Mouse (Mus musculus) liver, embryonic 14.5 days (tissue): ENCODE measurements around the gene Elf5. TPM values are rescaled to one million over a fixed set of nuclear protein-coding genes. Genes with fewer than 3 reads are reported as not detected.

Experiments used
- ATAC-seq: fragments of 200-750 bp; cut with Nextera tagmentation; 2 replicates; pipeline ENCODE4 v1.8.0; 2017; ENCODE audit warnings: moderate number of reproducible peaks, mild to moderate bottlenecking, moderate library complexity; ENCODE audit not compliant: insufficient read depth
- DNase-seq, 3 experiments: peaks; one replicate each; pipeline ENCODE4 v3.0.0-alpha.2; 2012 to 2013; ENCODE audit warnings: low read depth in 3 of 3, low spot score in 3 of 3
- H3K27ac ChIP-seq: fragments of 300-500 bp; sonication (generic); 2 replicates; pipeline ENCODE4 v1.5.1; 2014; ENCODE audit warnings: moderate library complexity, mild to moderate bottlenecking, control low read depth, inconsistent platforms
- H3K27me3 ChIP-seq: fragments of 300-500 bp; sonication (generic); 2 replicates; pipeline ENCODE4 v1.6.1; 2014; ENCODE audit warnings: mild to moderate bottlenecking, low read length, moderate library complexity; ENCODE audit not compliant: control insufficient read depth, insufficient read depth
- H3K36me3 ChIP-seq: fragments of 300-500 bp; sonication (generic); replicated peaks from 2 replicates; pipeline ENCODE4 v1.6.1; 2014; ENCODE audit warnings: low read depth; ENCODE audit not compliant: control insufficient read depth, insufficient read depth
- H3K4me1 ChIP-seq, 2 experiments: fragments of 200-500 bp in 1 of 2; fragments of 300-500 bp in 1 of 2; sonication (generic) in 1 of 2; replicated peaks; 2 replicates each; pipeline ENCODE4 v1.6.1; 2012 to 2014; ENCODE audit warnings: antibody characterized with exemption in 1 of 2, inconsistent platforms in 1 of 2, low read length in 1 of 2; ENCODE audit not compliant: control insufficient read depth in 2 of 2, insufficient read depth in 2 of 2
- H3K4me2 ChIP-seq: fragments of 300-500 bp; sonication (generic); 2 replicates; pipeline ENCODE4 v1.6.1; 2014; ENCODE audit warnings: low read depth, mild to moderate bottlenecking, control low read depth, moderate library complexity
- H3K4me3 ChIP-seq, 2 experiments: fragments of 200-500 bp in 1 of 2; fragments of 300-500 bp in 1 of 2; sonication (generic) in 1 of 2; 2 replicates each; pipeline ENCODE4 v1.5.1; 2012 to 2014; ENCODE audit warnings: low read depth in 2 of 2, low read length in 2 of 2, mild to moderate bottlenecking in 2 of 2, control low read depth in 1 of 2, inconsistent platforms in 1 of 2, moderate library complexity in 1 of 2; ENCODE audit not compliant: insufficient read depth in 1 of 2
- H3K9ac ChIP-seq: fragments of 300-500 bp; sonication (generic); replicated peaks from 2 replicates; pipeline ENCODE4 v1.6.1; 2014; ENCODE audit warnings: mild to moderate bottlenecking, control low read depth, moderate library complexity
- H3K9me3 ChIP-seq: fragments of 300-500 bp; sonication (generic); 2 replicates; pipeline ENCODE4 v1.6.1; 2016; ENCODE audit warnings: low read length, mixed read lengths; ENCODE audit not compliant: control insufficient read depth
- CTCF ChIP-seq: IDR thresholded peaks from 2 replicates; pipeline ENCODE4 v1.5.1; 2016; ENCODE audit warnings: antibody characterized with exemption, low read depth, control low read depth
- EP300 ChIP-seq: IDR thresholded peaks from 2 replicates; pipeline ENCODE4 v1.6.1; 2016; ENCODE audit warnings: antibody characterized with exemption, low read depth
- WGBS: fragments of 180-500 bp; shearing (Covaris S2); extraction: QIAGEN DNeasy Blood & Tissue Kit; methylation state at CpG from one replicate; pipeline ENCODE4 v1.1.7; 2014; ENCODE audit not compliant: insufficient replicate concordance; 5-methylcytosine and 5-hydroxymethylcytosine counted together
- polyA plus RNA-seq, 2 experiments: library from polyadenylated mRNA; depleted of rRNA in 1 of 2; stranded (reverse) in 1 of 2; unstranded in 1 of 2; fragments of >200 nt; fragmentation: Nextera tagmentation in 1 of 2; extraction: Ambion mirVana in 1 of 2; gene quantifications; 2 replicates each; pipeline versions ENCODE4 v1.2.1 to v1.2.3; 2012 to 2014

Elf5 gene
- polyA plus RNA-seq (2012; rRNA removed), result 0.03 and 0.05 TPM in 2 replicates
- 0.19 TPM in 1 of 2 replicates, not detected in the other for polyA plus RNA-seq (2014; fragmentation: Nextera tagmentation; extraction: Ambion mirVana)

- TF ChIP-seq EP300 (no peak), CTCF (no peak)
- no peak within 1 kb of the TSS for H3K4me2 ChIP-seq
- WGBS, result 69% methylated on average over 6 of the region's 6 CpGs
- H3K36me3 ChIP-seq, result no peaks in the 10 kb centered on the region
- no peak for DNase-seq
- no peak within 1 kb of the TSS for H3K4me3 ChIP-seq
- H3K27me3 ChIP-seq, result no peaks in the 10 kb centered on the region
- no peak for ATAC-seq
- no peak within 1 kb of the TSS for H3K27ac ChIP-seq
- H3K9me3 ChIP-seq, result no peaks in the 10 kb centered on the region
- H3K9ac ChIP-seq, result no peak within 1 kb of the TSS
- H3K4me1 ChIP-seq, result no peaks in the 10 kb centered on the region
Observed at GRCm38 (mm10) chr2:103411348-103411747, at the start of gene Elf5. Elf5 (plus strand) TSS chr2:103411688.

GRCm38 (mm10) chr2:103372541-103372940 is 38.9 kb upstream of the Elf5 start:
- TF ChIP-seq EP300 (no peak), CTCF (no peak)
- no peak overlapping the region for H3K9ac ChIP-seq
- H3K4me3 ChIP-seq, result no peak overlapping the region
- H3K27ac ChIP-seq, result no peak overlapping the region
- ATAC-seq (no peak), DNase-seq (no peak)
- H3K4me2 ChIP-seq, result no peak overlapping the region
- H3K36me3 ChIP-seq, result no peaks in the 10 kb centered on the region
- no peaks in the 10 kb centered on the region for H3K4me1 ChIP-seq
- WGBS, result 51% methylated on average over 5 of the region's 5 CpGs
- no peaks in the 10 kb centered on the region for H3K9me3 ChIP-seq
- H3K27me3 ChIP-seq, result no peaks in the 10 kb centered on the region

- no peak overlapping the region for H3K4me3 ChIP-seq
- ATAC-seq, result no peak
- H3K4me1 ChIP-seq, result no peaks in the 10 kb centered on the region
- H3K9me3 ChIP-seq, result no peaks in the 10 kb centered on the region
- WGBS, result 60% methylated on average over 9 of the region's 9 CpGs
- no peak overlapping the region for H3K27ac ChIP-seq
- no peaks in the 10 kb centered on the region for H3K27me3 ChIP-seq
- H3K9ac ChIP-seq, result no peak overlapping the region
- no peak overlapping the region for H3K4me2 ChIP-seq
- no peaks in the 10 kb centered on the region for H3K36me3 ChIP-seq
- TF ChIP-seq EP300 (no peak), CTCF (no peak)
- DNase-seq, result no peak
Observed at GRCm38 (mm10) chr2:103379502-103380160, 31.9 kb upstream of the Elf5 start.

GRCm38 (mm10) chr2:103382174-103382573 is 29.3 kb upstream of the Elf5 start:
- H3K9me3 ChIP-seq, result no peaks in the 10 kb centered on the region
- no peak overlapping the region for H3K4me3 ChIP-seq
- ATAC-seq, result no peak
- H3K9ac ChIP-seq, result no peak overlapping the region
- H3K27me3 ChIP-seq, result no peaks in the 10 kb centered on the region
- no peak for TF ChIP-seq EP300
- no peak for TF ChIP-seq CTCF
- no peak for DNase-seq
- H3K4me2 ChIP-seq, result no peak overlapping the region
- H3K4me1 ChIP-seq, result no peaks in the 10 kb centered on the region
- 53% methylated on average over 2 of the region's 2 CpGs for WGBS
- H3K27ac ChIP-seq, result no peak overlapping the region
- H3K36me3 ChIP-seq, result no peaks in the 10 kb centered on the region

- Histone ChIP-seq H3K4me1 (no peaks in the 10 kb centered on the region), H3K27ac (no peak overlapping the region), H3K36me3 (no peaks in the 10 kb centered on the region), H3K4me2 (no peak overlapping the region), H3K27me3 (no peaks in the 10 kb centered on the region), H3K9ac (no peak overlapping the region), H3K4me3 (no peak overlapping the region), H3K9me3 (no peaks in the 10 kb centered on the region)
- DNase-seq (no peak), ATAC-seq (no peak)
- WGBS, result 43% methylated on average over 1 of the region's 1 CpGs
- TF ChIP-seq EP300, result no peak
- TF ChIP-seq CTCF, result no peak
Observed at GRCm38 (mm10) chr2:103387881-103388280, 23.6 kb upstream of the Elf5 start.
